Mouse (Mus musculus) G1E (cell line): ENCODE results near the gene Slc7a1. TPM values are rescaled to one million over a fixed set of nuclear protein-coding genes. Genes with fewer than 3 reads are reported as not detected.

Source experiments
- ATAC-seq: 2 replicates; pipeline ENCODE4 v1.8.0; 2016; ENCODE audit warnings: mild to moderate bottlenecking; ENCODE audit not compliant: insufficient number of reproducible peaks, poor library complexity, low FRiP score, severe bottlenecking; ENCODE audit errors: extremely low read depth
- DNase-seq: peaks from one replicate; pipeline ENCODE4 v3.0.0; 2012; ENCODE audit warnings: low spot score
- H3K27me3 ChIP-seq: 2 replicates; pipeline ENCODE4 v1.6.1; 2012; ENCODE audit warnings: mild to moderate bottlenecking, low read length, inconsistent platforms; ENCODE audit not compliant: insufficient read depth
- H3K36me3 ChIP-seq: replicated peaks from 2 replicates; pipeline ENCODE3; 2012; ENCODE audit warnings: mild to moderate bottlenecking, inconsistent platforms
- H3K4me1 ChIP-seq: 2 replicates; pipeline ENCODE4 v1.6.1; 2012; ENCODE audit warnings: low read depth, low read length, inconsistent platforms, mixed read lengths; ENCODE audit not compliant: insufficient read depth
- H3K4me3 ChIP-seq: 2 replicates; pipeline ENCODE4 v1.5.1; 2012; ENCODE audit warnings: low read depth, mild to moderate bottlenecking, inconsistent platforms, low read length, moderate library complexity, mixed read lengths
- H3K9me3 ChIP-seq: replicated peaks from 2 replicates; pipeline ENCODE4 v1.6.1; 2012; ENCODE audit warnings: inconsistent platforms
- CTCF ChIP-seq: IDR thresholded peaks from 2 replicates; pipeline ENCODE4 v1.5.1; 2012; ENCODE audit warnings: low read depth, low read length, inconsistent platforms, mixed read lengths
- GATA1 ChIP-seq: IDR thresholded peaks from 2 replicates; pipeline ENCODE4 v1.6.1; 2012; ENCODE audit warnings: borderline replicate concordance, low read length, inconsistent platforms, mixed read lengths
- GATA2 ChIP-seq: IDR thresholded peaks from 2 replicates; pipeline ENCODE4 v1.6.1; 2012; ENCODE audit warnings: low read depth, low read length, inconsistent platforms, borderline replicate concordance
- POLR2AphosphoS5 ChIP-seq: IDR thresholded peaks from 2 replicates; pipeline ENCODE4 v1.6.1; 2012; ENCODE audit warnings: low read depth, low read length, inconsistent platforms; ENCODE audit not compliant: insufficient replicate concordance
- TAL1 ChIP-seq: conservative IDR thresholded peaks from 2 replicates; pipeline ENCODE4 v1.6.1; 2012; ENCODE audit warnings: low read depth, low read length, inconsistent platforms, mixed read lengths
- polyA plus RNA-seq: library from polyadenylated mRNA; stranded (reverse); fragments of >175 nt; gene quantifications from 2 replicates; pipeline ENCODE4 v1.2.3, GENCODE M21; 2012
- total RNA-seq, 2 experiments: library from RNA; stranded (forward) in 1 of 2; stranded (reverse) in 1 of 2; fragments of 200-1000 nt in 1 of 2; fragments of >200 nt in 1 of 2; fragmentation: Nextera tagmentation in 1 of 2; gene quantifications; 2 replicates each; pipeline ENCODE4 v1.2.3; 2014 to 2017

The Slc7a1 gene
- total and polyA plus RNA-seq, 3 experiments, result 20.2 to 86.4 (median 44.5) TPM

GRCm38 (mm10) chr5:148325317-148325885 lies 74.3 kb downstream of the Slc7a1 start:
- ATAC-seq (peak; percentile 84), DNase-seq (peak; percentile 27)
- H3K4me3 ChIP-seq, result no peak overlapping the region
- peaks cover 31% of the 10 kb centered on the region for H3K36me3 ChIP-seq
- no peaks in the 10 kb centered on the region; the same call in 1 of the 2 replicates for H3K9me3 ChIP-seq
- H3K4me1 ChIP-seq, result no peaks in the 10 kb centered on the region
- TF ChIP-seq CTCF (peak; percentile 96), TAL1 (no peak)
- no peaks in the 10 kb centered on the region for H3K27me3 ChIP-seq

- Histone ChIP-seq H3K4me1 (no peaks in the 10 kb centered on the region), H3K4me3 (no peak overlapping the region), H3K9me3 (peaks cover 37% of the 10 kb centered on the region), H3K27me3 (no peaks in the 10 kb centered on the region), H3K36me3 (no peaks in the 10 kb centered on the region)
- ATAC-seq, result no peak
- no peak for DNase-seq
- TF ChIP-seq TAL1, result no peak
- TF ChIP-seq GATA2, result no peak
- no peak for TF ChIP-seq GATA1
- TF ChIP-seq POLR2AphosphoS5, result no peak
- TF ChIP-seq CTCF, result no peak
Measured at GRCm38 (mm10) chr5:148314931-148315330, 84.8 kb downstream of the Slc7a1 start.

DNA sequence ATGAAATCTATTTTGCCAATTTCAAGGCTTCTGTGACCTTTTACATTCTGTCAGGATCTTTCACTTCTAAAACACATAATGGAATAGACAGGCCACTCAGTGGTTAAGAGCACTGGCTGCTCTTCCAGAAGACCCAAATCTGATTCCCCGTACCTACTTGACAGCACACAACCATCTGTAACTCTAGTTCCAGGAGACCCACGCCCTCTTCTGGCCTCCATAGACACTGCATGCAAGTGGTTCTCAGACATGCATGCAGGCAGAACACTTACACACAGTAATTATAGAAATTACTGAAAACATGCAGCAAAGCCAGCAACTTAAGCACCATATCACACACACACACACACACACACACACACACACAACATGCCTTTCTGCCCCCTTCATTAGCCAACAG lies 87.3 kb downstream of the Slc7a1 start:
- Histone ChIP-seq H3K36me3 (no peaks in the 10 kb centered on the region), H3K4me1 (no peaks in the 10 kb centered on the region), H3K27me3 (no peaks in the 10 kb centered on the region), H3K9me3 (peaks cover 42% of the 10 kb centered on the region), H3K4me3 (no peak overlapping the region)
- no peak for TF ChIP-seq CTCF
- no peak for TF ChIP-seq TAL1
- no peak for TF ChIP-seq GATA1
- no peak for TF ChIP-seq GATA2
- no peak for TF ChIP-seq POLR2AphosphoS5
- ATAC-seq (no peak), DNase-seq (no peak)

DNA sequence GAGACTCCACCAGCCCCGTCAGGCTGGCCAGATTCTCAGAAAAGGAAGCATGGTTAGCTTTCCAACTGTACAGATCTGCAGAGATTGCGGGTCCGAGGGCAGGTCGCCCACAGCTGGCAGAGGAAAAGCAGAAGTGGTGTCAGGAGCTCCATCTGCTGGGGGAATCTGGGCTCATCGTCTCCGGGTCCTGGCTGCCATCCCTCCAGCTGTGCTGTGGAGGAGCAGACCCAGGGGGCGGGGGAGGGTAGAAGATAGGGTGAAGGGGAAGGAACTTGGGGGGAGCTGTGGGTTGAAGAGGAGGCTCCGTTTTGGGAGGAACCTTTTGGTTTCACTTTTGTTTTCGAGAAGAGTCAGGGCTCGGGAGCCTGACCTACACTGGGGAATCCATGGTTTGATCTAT lies 88.9 kb downstream of the Slc7a1 start:
- TF ChIP-seq POLR2AphosphoS5 (no peak), CTCF (no peak), GATA1 (no peak), GATA2 (no peak), TAL1 (no peak)
- Histone ChIP-seq H3K9me3 (peaks cover 47% of the 10 kb centered on the region), H3K27me3 (no peaks in the 10 kb centered on the region), H3K4me1 (no peaks in the 10 kb centered on the region), H3K36me3 (no peaks in the 10 kb centered on the region), H3K4me3 (no peak overlapping the region)
- ATAC-seq (no peak), DNase-seq (no peak)

- H3K4me1 ChIP-seq, result no peaks in the 10 kb centered on the region
- no peak for ATAC-seq
- H3K4me3 ChIP-seq, result no peak overlapping the region
- peaks cover 59% of the 10 kb centered on the region for H3K9me3 ChIP-seq
- no peaks in the 10 kb centered on the region for H3K36me3 ChIP-seq
- no peak for DNase-seq
- TF ChIP-seq CTCF, result no peak
- no peak for TF ChIP-seq GATA1
- no peak for TF ChIP-seq POLR2AphosphoS5
- TF ChIP-seq GATA2, result no peak
- TF ChIP-seq TAL1, result no peak
- H3K27me3 ChIP-seq, result no peaks in the 10 kb centered on the region
Measured at GRCm38 (mm10) chr5:148304112-148304511, 95.6 kb downstream of the Slc7a1 start.

DNA sequence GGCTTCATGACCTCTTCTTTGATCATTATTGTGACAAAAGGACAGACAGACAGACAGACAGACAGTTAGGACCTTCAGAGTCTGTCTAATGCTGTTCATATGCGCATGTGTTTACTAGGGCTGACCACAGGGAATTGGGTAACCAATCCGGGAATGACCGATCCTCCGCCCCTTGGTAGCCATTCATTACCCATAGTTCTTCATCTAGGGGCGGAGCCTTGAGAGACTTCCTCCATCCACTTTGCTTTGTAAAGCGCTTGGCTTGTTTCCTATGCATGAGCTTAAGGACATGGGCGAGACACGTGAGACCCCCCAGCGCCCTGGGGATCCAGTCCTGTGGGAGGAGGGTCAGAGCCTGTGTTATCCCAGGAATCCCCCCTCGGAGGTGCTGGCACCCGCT lies 96.7 kb downstream of the Slc7a1 start:
- H3K4me1 ChIP-seq, result no peaks in the 10 kb centered on the region
- H3K27me3 ChIP-seq, result no peaks in the 10 kb centered on the region
- ATAC-seq (no peak; the same call in 1 of the 2 replicates), DNase-seq (no peak)
- no peaks in the 10 kb centered on the region for H3K36me3 ChIP-seq
- peaks cover 60% of the 10 kb centered on the region for H3K9me3 ChIP-seq
- H3K4me3 ChIP-seq, result no peak overlapping the region
- TF ChIP-seq CTCF, result no peak
- TF ChIP-seq POLR2AphosphoS5, result no peak
- no peak for TF ChIP-seq GATA2
- no peak for TF ChIP-seq TAL1
- no peak for TF ChIP-seq GATA1

GRCm38 (mm10) chr5:148293346-148293745 lies 106.4 kb downstream of the Slc7a1 start:
- ATAC-seq (no peak), DNase-seq (no peak)
- Histone ChIP-seq H3K36me3 (no peaks in the 10 kb centered on the region), H3K4me3 (no peak overlapping the region), H3K4me1 (no peaks in the 10 kb centered on the region), H3K9me3 (peaks cover 51% of the 10 kb centered on the region), H3K27me3 (no peaks in the 10 kb centered on the region; the same call in 1 of the 2 replicates)
- TF ChIP-seq CTCF (peak; percentile 16; the same call in 1 of the 2 replicates), GATA1 (no peak)
